Mouse (Mus musculus): ENCODE measurements around the gene Msh4. TPM values are rescaled to one million over a fixed set of nuclear protein-coding genes. Genes with fewer than 3 reads are reported as not detected.
"Not testable (repeated sequence)": the region's sequence is repeated elsewhere in the genome, so short reads cannot be mapped to it uniquely, and the experiment has no call there.

Msh4 gene
- polyA plus RNA-seq, 1 experiment from 2014 or later, result 0.08 TPM

DNA sequence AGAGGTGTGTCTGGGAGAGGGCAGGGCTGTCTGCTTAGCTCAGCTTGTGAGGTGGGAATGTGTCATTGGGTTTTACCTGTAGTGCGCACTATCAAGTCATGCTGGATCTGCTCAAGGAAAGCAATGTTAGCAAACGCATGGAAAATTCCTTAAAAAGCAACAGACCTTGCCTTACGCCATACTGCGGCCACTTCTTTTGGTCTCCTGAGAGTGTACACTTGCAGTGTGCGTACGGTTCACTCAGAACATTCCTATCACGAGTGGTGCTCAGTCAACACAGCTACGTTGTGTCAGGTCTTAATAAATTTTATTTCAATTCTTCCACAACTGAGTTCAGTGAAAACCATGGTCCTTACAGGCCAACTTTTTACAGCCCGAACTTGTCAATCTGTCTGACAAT is 61.2 kb downstream of the Msh4 start:
- H3K9me3 ChIP-seq, result no peaks in the 10 kb centered on the region
- no peaks in the 10 kb centered on the region for H3K36me3 ChIP-seq
- H3K4me1 ChIP-seq, result no peaks in the 10 kb centered on the region
- H3K4me2 ChIP-seq, result no peak overlapping the region
- no peak overlapping the region for H3K9ac ChIP-seq
- no peak overlapping the region for H3K27ac ChIP-seq
- WGBS, result 90% methylated on average over 9 of the region's 9 CpGs
- no peaks in the 10 kb centered on the region for H3K27me3 ChIP-seq (replicated peaks)
- ATAC-seq (ENCODE audit: insufficient read depth, low FRiP score, low read depth), result no peak
- no peak overlapping the region for H3K4me3 ChIP-seq (replicated peaks)

DNA sequence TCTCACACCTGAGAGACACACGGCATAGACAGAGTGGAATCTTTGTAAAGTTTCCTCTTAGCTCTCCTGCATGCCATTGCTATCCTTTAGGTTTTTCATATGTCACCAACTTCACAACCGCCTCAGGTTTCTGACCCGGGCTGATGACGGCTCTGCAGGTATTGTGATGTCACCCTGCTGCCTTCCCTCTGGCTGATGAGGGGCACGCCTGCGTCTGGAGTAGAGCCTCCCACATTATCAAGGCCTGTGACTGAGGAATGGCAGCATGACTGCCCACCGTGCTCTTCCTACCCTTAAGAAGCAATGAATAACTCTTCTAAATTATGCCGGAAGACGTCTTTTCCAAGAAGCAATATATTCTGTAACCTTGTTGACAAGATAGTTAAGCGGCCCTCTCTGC is 61.9 kb downstream of the Msh4 start, which contains the start of gene Asb17:
TSS of gene Asb17 (plus strand) at position 180 of the 400 bp plus-strand sequence.
- no peak within 1 kb of the TSS for H3K27ac ChIP-seq
- H3K9me3 ChIP-seq, result no peaks in the 10 kb centered on the region
- no peaks in the 10 kb centered on the region for H3K36me3 ChIP-seq
- no peak for ATAC-seq (ENCODE audit: insufficient read depth, low FRiP score, low read depth)
- H3K4me2 ChIP-seq, result no peak within 1 kb of the TSS
- H3K9ac ChIP-seq, result no peak within 1 kb of the TSS
- 81% methylated on average over 10 of the region's 10 CpGs for WGBS
- H3K27me3 ChIP-seq (replicated peaks), result no peaks in the 10 kb centered on the region
- no peaks in the 10 kb centered on the region for H3K4me1 ChIP-seq
- no peak within 1 kb of the TSS for H3K4me3 ChIP-seq (replicated peaks)

DNA sequence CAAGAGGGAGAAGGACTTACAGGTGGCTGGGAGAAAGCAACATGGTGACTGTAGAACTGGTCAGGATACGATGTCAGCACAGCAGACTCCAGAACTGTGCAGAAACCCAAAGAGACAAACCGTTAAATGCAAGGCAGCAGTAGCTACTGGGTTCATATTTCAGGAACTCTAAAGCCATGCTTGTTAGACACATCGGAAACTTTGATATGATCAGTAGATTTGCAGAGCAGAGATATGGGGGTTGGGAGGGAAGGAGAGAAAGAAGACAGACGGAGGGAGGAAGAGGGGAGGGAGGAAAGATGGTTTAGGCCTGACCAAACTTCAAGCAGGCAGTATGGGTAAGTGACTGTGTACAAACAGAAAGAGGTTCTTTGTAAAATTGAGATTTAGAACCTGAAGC is 68.3 kb downstream of the Msh4 start:
- no peak overlapping the region for H3K9ac ChIP-seq
- WGBS, result 35% methylated on average over 4 of the region's 4 CpGs
- H3K4me2 ChIP-seq, result no peak overlapping the region
- H3K4me1 ChIP-seq, result no peaks in the 10 kb centered on the region
- no peak overlapping the region for H3K4me3 ChIP-seq (replicated peaks)
- no peaks in the 10 kb centered on the region for H3K27me3 ChIP-seq (replicated peaks)
- H3K36me3 ChIP-seq, result no peaks in the 10 kb centered on the region
- no peak for ATAC-seq (ENCODE audit: insufficient read depth, low FRiP score, low read depth)
- no peak overlapping the region for H3K27ac ChIP-seq
- no peaks in the 10 kb centered on the region for H3K9me3 ChIP-seq

DNA sequence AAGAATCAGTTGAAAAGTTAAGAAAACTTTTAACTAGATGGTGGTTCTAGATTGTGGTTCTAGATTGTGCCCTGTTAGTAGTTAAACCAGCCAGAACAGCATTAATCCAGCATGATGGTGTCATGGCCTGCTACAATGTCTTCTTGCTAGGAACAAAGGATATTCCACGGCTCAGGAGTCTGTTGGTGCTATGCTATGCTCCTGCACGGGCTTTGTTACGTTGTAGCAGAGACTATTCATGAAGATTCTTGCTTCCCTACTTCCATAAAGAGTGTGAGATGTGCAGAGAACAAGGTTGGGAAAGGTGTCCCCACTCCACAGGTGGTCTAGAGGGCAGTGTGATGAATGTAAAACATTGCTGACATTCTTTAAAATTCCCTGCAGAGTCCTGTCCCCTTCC is 69.6 kb downstream of the Msh4 start:
- no peak overlapping the region for H3K4me3 ChIP-seq (replicated peaks)
- H3K4me1 ChIP-seq, result no peaks in the 10 kb centered on the region
- no peaks in the 10 kb centered on the region for H3K9me3 ChIP-seq
- ATAC-seq (ENCODE audit: insufficient read depth, low FRiP score, low read depth), result no peak
- H3K36me3 ChIP-seq, result no peaks in the 10 kb centered on the region
- no peak overlapping the region for H3K9ac ChIP-seq
- 78% methylated on average over 3 of the region's 3 CpGs for WGBS
- no peaks in the 10 kb centered on the region for H3K27me3 ChIP-seq (replicated peaks)
- H3K4me2 ChIP-seq, result no peak overlapping the region
- no peak overlapping the region for H3K27ac ChIP-seq

DNA sequence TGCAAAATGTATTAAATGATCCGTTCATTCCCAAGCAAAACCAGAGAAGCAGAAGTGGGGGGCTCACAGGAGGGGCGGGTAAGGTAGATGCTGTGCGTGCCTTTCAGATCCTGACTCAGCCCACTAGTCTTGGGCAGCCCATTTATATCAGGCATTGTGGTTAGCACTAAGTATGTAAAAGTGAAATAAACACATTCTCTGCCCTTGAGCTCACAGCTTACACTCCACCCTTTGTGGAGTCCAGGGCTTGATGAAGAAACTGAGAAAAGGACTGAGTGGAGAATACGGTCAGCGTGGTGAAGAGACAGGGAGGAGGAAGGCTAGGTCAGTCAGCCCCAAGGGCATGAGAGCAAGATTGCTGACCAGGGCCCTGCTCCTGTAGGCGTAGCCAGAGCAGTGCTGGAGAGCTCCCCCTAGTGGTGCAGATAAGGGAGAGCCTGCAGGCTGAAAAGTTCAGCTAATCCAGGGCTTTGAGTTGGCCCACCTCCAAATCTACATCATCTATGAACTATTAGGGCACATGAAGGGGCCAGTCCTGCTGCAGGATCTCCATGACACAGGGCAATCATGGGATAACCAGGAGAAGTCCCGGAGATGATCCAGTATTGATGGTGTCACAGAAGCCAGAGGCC is 70.4 kb downstream of the Msh4 start:
- no peaks in the 10 kb centered on the region for H3K9me3 ChIP-seq
- H3K4me1 ChIP-seq, result no peaks in the 10 kb centered on the region
- H3K4me2 ChIP-seq, result no peak overlapping the region
- H3K27ac ChIP-seq, result no peak overlapping the region
- H3K36me3 ChIP-seq, result no peaks in the 10 kb centered on the region
- peak; percentile 37; the same call in 1 of the 2 replicates for ATAC-seq (ENCODE audit: insufficient read depth, low FRiP score, low read depth)
- no peaks in the 10 kb centered on the region for H3K27me3 ChIP-seq (replicated peaks)
- 67% methylated on average over 7 of the region's 7 CpGs for whole genome bisulfite sequencing
- no peak overlapping the region for H3K4me3 ChIP-seq (replicated peaks)
- no peak overlapping the region for H3K9ac ChIP-seq

DNA sequence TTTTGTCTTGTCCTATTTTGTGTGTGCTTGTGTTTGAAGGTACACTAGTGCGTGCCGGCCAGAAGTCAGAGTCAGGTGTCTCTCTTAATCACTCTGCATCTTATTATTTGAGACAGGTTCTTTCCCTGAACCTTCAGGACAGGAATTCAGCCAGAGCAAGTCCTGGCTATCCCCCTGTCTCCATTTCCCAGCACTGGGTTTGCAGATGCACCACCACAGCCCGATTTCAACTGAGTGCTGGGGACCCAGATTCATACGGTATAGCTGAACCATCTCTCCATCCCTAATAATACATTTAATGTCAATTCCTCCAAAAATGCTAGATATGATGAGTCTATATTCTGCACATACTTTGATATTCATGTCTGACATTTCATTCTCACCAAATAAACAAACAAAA is 71.9 kb downstream of the Msh4 start:
- WGBS, result 89% methylated on average over 4 of the region's 4 CpGs

DNA sequence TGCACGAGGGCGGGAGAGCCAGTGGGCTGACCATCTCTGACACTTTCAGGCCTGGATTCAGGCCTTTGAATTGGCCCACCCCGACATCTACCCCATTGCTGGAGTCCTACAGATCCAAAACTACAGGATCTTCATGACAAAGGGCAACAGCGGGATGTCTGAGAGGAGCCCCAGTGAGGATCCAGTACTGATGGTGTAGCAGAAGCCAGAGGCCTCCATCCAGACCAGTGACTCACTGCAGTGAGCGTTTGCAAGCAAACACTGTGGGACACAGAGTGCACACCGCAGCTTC is 73.3 kb downstream of the Msh4 start:
- Histone ChIP-seq H3K4me2 (no peak overlapping the region), H3K4me3 (replicated peaks) (no peak overlapping the region), H3K27ac (no peak overlapping the region), H3K9ac (no peak overlapping the region), H3K9me3 (no peaks in the 10 kb centered on the region), H3K36me3 (no peaks in the 10 kb centered on the region), H3K27me3 (replicated peaks) (no peaks in the 10 kb centered on the region), H3K4me1 (no peaks in the 10 kb centered on the region)
- ATAC-seq (ENCODE audit: insufficient read depth, low FRiP score, low read depth), result no peak
- WGBS, result 70% methylated on average over 6 of the region's 6 CpGs

More for the DNA sequence above, 71.9 kb downstream of the Msh4 start:
- ATAC-seq (ENCODE audit: insufficient read depth, low FRiP score, low read depth), result no peak
- no peak overlapping the region for H3K27ac ChIP-seq
- no peak overlapping the region for H3K4me2 ChIP-seq
- H3K9ac ChIP-seq, result no peak overlapping the region
- no peaks in the 10 kb centered on the region for H3K36me3 ChIP-seq
- H3K4me1 ChIP-seq, result no peaks in the 10 kb centered on the region
- H3K9me3 ChIP-seq, result no peaks in the 10 kb centered on the region
- no peak overlapping the region for H3K4me3 ChIP-seq (replicated peaks)
- no peaks in the 10 kb centered on the region for H3K27me3 ChIP-seq (replicated peaks)

DNA sequence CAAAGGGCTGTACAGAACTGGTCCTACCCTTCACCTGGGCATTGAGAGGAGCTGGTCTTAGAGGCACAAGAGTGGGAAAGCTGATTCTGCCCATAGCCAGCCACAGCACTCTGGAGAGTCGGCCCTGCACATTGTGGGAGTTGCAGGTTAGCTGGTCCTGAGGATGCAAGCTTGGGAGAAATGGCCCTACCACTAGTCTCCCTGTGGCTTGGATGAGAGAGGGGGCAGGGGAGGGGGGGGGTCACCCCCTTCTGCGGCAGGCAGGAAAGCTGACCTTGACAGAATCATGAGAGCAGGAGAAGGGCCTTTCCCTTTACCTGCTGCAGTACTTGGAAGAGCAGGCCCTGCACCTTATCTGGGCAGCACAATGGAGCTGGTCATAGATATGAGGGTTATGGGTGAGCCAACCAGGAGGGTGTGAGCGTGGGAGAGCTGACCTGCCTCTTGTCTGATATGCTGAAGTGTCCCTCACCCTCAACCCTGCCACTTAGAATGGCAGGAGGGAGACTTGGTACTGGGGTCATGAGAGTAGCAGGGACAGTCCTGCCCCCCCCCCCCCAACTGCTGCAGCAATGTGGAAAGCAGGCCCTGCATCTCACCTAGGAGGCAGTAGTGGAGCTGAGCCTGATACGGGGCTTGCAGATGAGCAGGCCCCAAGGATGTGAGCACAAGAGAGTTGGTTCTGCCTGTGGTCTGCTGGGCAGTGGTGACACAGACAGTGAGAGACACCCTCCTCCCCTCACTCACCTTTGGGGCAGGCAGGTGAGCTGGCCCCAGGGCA is 73.9 kb downstream of the Msh4 start:
- H3K27ac ChIP-seq, result no peak overlapping the region
- no peaks in the 10 kb centered on the region for H3K4me1 ChIP-seq
- no peaks in the 10 kb centered on the region for H3K9me3 ChIP-seq
- no peak overlapping the region for H3K4me2 ChIP-seq
- no peaks in the 10 kb centered on the region for H3K36me3 ChIP-seq
- ATAC-seq (ENCODE audit: insufficient read depth, low FRiP score, low read depth), result peak; percentile 90
- no peaks in the 10 kb centered on the region for H3K27me3 ChIP-seq (replicated peaks)
- H3K4me3 ChIP-seq (replicated peaks), result no peak overlapping the region
- 73% methylated on average over 4 of the region's 4 CpGs for WGBS
- no peak overlapping the region for H3K9ac ChIP-seq

DNA sequence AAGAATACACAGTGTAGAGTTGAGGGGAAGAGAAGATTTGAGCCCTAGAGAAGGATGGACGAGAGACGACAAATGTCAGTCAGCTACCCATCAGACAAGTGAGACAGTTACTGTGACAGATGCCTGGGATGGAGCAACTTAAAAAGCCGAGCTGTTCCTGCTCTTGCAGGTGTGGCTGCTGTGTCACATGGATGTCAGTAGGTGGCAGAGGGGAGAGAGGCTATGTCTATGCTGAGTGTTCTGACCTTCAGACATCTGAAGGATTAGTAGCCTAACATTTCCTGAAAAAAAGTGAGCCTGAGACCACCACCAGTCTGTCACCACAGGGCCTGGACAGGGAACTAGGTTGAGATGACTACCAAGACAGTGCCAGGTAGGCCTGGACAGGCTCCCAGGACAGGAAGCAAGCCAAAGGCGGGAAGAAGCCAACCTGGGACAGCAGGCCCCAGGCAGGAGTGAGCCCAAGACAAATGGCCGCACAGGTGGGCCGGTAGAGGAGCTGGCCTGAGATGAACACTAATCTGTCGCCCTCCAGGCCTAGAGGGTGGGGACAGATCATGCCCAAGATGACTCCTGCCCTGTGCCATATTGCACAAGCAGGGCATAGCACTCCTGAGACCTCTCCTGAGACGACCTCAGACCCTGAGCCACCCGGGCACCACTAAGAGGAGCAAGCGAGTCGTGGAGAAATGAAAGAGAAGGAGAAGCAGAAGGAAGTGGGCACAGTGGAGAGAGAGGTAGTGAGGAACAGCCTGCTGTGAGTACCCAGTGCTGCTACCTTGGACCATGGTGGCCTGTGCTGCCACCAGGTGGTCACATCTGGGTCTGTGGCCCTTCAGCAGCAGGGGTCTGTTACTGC is 74.7 kb downstream of the Msh4 start:
- Histone ChIP-seq H3K36me3 (no peaks in the 10 kb centered on the region), H3K4me3 (replicated peaks) (no peak overlapping the region), H3K4me1 (no peaks in the 10 kb centered on the region), H3K9ac (no peak overlapping the region), H3K9me3 (no peaks in the 10 kb centered on the region), H3K27ac (no peak overlapping the region), H3K4me2 (no peak overlapping the region), H3K27me3 (replicated peaks) (no peaks in the 10 kb centered on the region)
- ATAC-seq (ENCODE audit: insufficient read depth, low FRiP score, low read depth), result peak; percentile 81; the same call in 1 of the 2 replicates
- 76% methylated on average over 11 of the region's 11 CpGs for WGBS

DNA sequence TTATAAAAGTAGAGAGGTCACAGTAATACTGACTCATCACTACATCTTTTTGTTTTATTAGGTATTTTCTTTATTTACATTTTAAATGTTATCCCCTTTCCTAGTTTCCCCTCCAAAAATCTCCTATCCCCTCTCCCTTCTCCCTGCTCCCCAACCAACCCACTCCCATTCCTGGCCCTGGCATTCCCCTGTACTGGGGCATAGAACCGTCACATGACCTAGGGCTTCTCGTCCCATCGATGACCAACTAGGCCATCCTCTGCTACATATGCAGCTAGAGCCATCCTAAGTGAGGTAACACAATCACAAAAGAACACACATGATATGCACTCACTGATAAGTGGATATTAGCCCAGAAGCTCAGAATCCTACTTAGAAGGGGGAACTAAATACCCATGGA is 76.2 kb downstream of the Msh4 start:
- 91% methylated on average over 3 of the region's 3 CpGs for WGBS
- not testable (repeated sequence) for ATAC-seq (ENCODE audit: insufficient read depth, low FRiP score, low read depth); H3K9me3 ChIP-seq; H3K27ac ChIP-seq; H3K4me3 ChIP-seq (replicated peaks); H3K4me2 ChIP-seq; H3K27me3 ChIP-seq (replicated peaks); H3K36me3 ChIP-seq; H3K9ac ChIP-seq; H3K4me1 ChIP-seq

DNA sequence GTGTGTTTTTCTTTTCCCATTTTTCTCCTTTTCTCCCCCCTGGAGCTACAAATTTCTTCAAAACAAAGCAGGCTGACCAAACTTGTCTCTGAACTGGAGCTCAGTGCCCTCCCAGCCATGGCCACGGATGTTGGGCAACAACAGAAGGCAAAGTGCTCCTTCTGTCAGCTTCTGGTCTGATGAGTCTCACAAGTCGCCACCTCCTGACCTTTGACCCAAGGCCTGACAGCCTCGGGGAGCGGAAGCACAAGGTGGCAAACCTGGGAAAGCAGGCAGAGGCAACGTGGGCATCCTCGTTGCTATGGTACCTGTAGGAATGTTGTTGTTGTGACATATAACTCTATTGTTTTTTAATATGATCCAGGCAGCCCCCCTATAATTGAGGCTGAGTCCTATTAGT is 79.3 kb downstream of the Msh4 start:
- H3K4me1 ChIP-seq, result peaks cover 3% of the 10 kb centered on the region; the same call in 1 of the 2 replicates
- no peaks in the 10 kb centered on the region for H3K27me3 ChIP-seq (replicated peaks)
- H3K27ac ChIP-seq, result no peak overlapping the region
- H3K4me3 ChIP-seq (replicated peaks), result no peak overlapping the region
- H3K36me3 ChIP-seq, result no peaks in the 10 kb centered on the region
- 38% methylated on average over 6 of the region's 6 CpGs for WGBS
- no peak overlapping the region for H3K9ac ChIP-seq
- H3K9me3 ChIP-seq, result no peaks in the 10 kb centered on the region
- H3K4me2 ChIP-seq, result no peak overlapping the region
- no peak for ATAC-seq (ENCODE audit: insufficient read depth, low FRiP score, low read depth)

DNA sequence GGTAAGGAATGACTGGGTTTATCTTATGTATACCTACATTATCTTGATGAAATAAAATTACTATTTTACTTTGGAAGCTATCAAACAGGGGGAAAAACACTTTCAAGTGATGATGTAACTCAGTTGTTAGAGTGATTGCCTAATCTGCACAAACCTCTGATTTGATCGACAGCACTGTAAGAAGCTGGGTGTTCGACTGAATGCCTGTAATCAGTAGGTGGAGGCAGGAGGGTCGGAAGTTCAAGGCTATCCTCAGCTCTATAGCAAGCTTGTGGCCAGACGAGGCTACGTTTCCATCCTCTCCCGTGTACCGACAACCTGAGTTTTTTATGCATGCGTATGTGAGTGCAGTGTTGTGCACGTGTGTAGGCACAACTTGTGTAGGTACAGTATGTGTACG is 80.7 kb downstream of the Msh4 start:
- Histone ChIP-seq H3K4me1 (peaks cover 3% of the 10 kb centered on the region; the same call in 1 of the 2 replicates), H3K27me3 (replicated peaks) (no peaks in the 10 kb centered on the region), H3K36me3 (no peaks in the 10 kb centered on the region), H3K9ac (no peak overlapping the region), H3K27ac (no peak overlapping the region), H3K4me3 (replicated peaks) (no peak overlapping the region), H3K9me3 (no peaks in the 10 kb centered on the region), H3K4me2 (no peak overlapping the region)
- no peak for ATAC-seq (ENCODE audit: insufficient read depth, low FRiP score, low read depth)
- WGBS, result 77% methylated on average over 10 of the region's 10 CpGs
